Mouse (Mus musculus): Measurements from ENCODE around the gene Arid1b. TPM values are rescaled to one million over a fixed set of nuclear protein-coding genes. Genes with fewer than 3 reads are reported as not detected.
A peak's percentile ranks its signal among the peaks of the same experiment; 100 is the strongest.

The Arid1b gene
- 11.6 and 12.2 TPM in 2 replicates for polyA plus RNA-seq (2014; fragmentation: Nextera tagmentation; extraction: Ambion mirVana)

GRCm38 (mm10) chr17:4993840-4994503, at the start of gene Arid1b:
Gene Arid1b (plus strand): TSS chr17:4994332.
- no peaks in the 10 kb centered on the region for H3K36me3 ChIP-seq (ENCODE audit: control insufficient read depth, insufficient read depth, low read length)
- H3K4me3 ChIP-seq (ENCODE audit: low read depth, low read length): peak within 1 kb of the TSS; percentile 73
- peak; percentile 99 for DNase-seq (ENCODE audit: low spot score, missing footprints)
- H3K9ac ChIP-seq (ENCODE audit: low read length): peak within 1 kb of the TSS; percentile 100
- peak within 1 kb of the TSS; percentile 100 for H3K27ac ChIP-seq (ENCODE audit: low read depth, low read length)
- H3K9me3 ChIP-seq (ENCODE audit: control insufficient read depth, low read length): no peaks in the 10 kb centered on the region
- H3K27me3 ChIP-seq (ENCODE audit: control insufficient read depth, insufficient read depth, low read length): peaks cover 4% of the 10 kb centered on the region
- H3K4me1 ChIP-seq (ENCODE audit: control insufficient read depth, insufficient read depth, low read length): peaks cover 26% of the 10 kb centered on the region
- peak; percentile 73 for ATAC-seq (ENCODE audit: low FRiP score)
- H3K4me2 ChIP-seq: peak within 1 kb of the TSS; percentile 64
- under 1% methylated on average over 54 of the region's 58 CpGs for WGBS

GRCm38 (mm10) chr17:4945311-4945751, 48.8 kb upstream of the Arid1b start:
- Histone ChIP-seq H3K4me2 (no peak overlapping the region), H3K4me3 (ENCODE audit: low read depth, low read length) (no peak overlapping the region), H3K36me3 (ENCODE audit: control insufficient read depth, insufficient read depth, low read length) (no peaks in the 10 kb centered on the region), H3K9me3 (ENCODE audit: control insufficient read depth, low read length) (no peaks in the 10 kb centered on the region), H3K4me1 (ENCODE audit: control insufficient read depth, insufficient read depth, low read length) (peaks cover 11% of the 10 kb centered on the region), H3K9ac (ENCODE audit: low read length) (no peak overlapping the region), H3K27ac (ENCODE audit: low read depth, low read length) (no peak overlapping the region), H3K27me3 (ENCODE audit: control insufficient read depth, insufficient read depth, low read length) (no peaks in the 10 kb centered on the region)
- no peak for DNase-seq (ENCODE audit: low spot score, missing footprints)
- 66% methylated on average over 6 of the region's 6 CpGs for WGBS
- ATAC-seq (ENCODE audit: low FRiP score): no peak

GRCm38 (mm10) chr17:4945871-4946331, 48.2 kb upstream of the Arid1b start:
- DNase-seq (ENCODE audit: low spot score, missing footprints) (peak; percentile 89), ATAC-seq (ENCODE audit: low FRiP score) (no peak)
- Histone ChIP-seq H3K27me3 (ENCODE audit: control insufficient read depth, insufficient read depth, low read length) (no peaks in the 10 kb centered on the region), H3K9ac (ENCODE audit: low read length) (no peak overlapping the region), H3K4me1 (ENCODE audit: control insufficient read depth, insufficient read depth, low read length) (peaks cover 8% of the 10 kb centered on the region), H3K4me2 (no peak overlapping the region), H3K9me3 (ENCODE audit: control insufficient read depth, low read length) (no peaks in the 10 kb centered on the region), H3K4me3 (ENCODE audit: low read depth, low read length) (no peak overlapping the region), H3K36me3 (ENCODE audit: control insufficient read depth, insufficient read depth, low read length) (no peaks in the 10 kb centered on the region), H3K27ac (ENCODE audit: low read depth, low read length) (no peak overlapping the region)
- WGBS: 19% methylated on average over 11 of the region's 11 CpGs

GRCm38 (mm10) chr17:4946421-4946974, 47.6 kb upstream of the Arid1b start:
- peak; percentile 89 for DNase-seq (ENCODE audit: low spot score, missing footprints)
- peak; percentile 40; the same call in 1 of the 2 replicates for ATAC-seq (ENCODE audit: low FRiP score)
- Histone ChIP-seq H3K9ac (ENCODE audit: low read length) (no peak overlapping the region), H3K27ac (ENCODE audit: low read depth, low read length) (no peak overlapping the region), H3K4me2 (no peak overlapping the region), H3K4me3 (ENCODE audit: low read depth, low read length) (no peak overlapping the region), H3K9me3 (ENCODE audit: control insufficient read depth, low read length) (no peaks in the 10 kb centered on the region), H3K4me1 (ENCODE audit: control insufficient read depth, insufficient read depth, low read length) (peaks cover 8% of the 10 kb centered on the region), H3K27me3 (ENCODE audit: control insufficient read depth, insufficient read depth, low read length) (no peaks in the 10 kb centered on the region), H3K36me3 (ENCODE audit: control insufficient read depth, insufficient read depth, low read length) (no peaks in the 10 kb centered on the region)
- 17% methylated on average over 12 of the region's 12 CpGs for WGBS

- 43% methylated on average over 3 of the region's 3 CpGs for WGBS
- H3K4me2 ChIP-seq: no peak overlapping the region
- ATAC-seq (ENCODE audit: low FRiP score): no peak
- no peak overlapping the region for H3K4me3 ChIP-seq (ENCODE audit: low read depth, low read length)
- no peaks in the 10 kb centered on the region for H3K36me3 ChIP-seq (ENCODE audit: control insufficient read depth, insufficient read depth, low read length)
- H3K4me1 ChIP-seq (ENCODE audit: control insufficient read depth, insufficient read depth, low read length): peaks cover 8% of the 10 kb centered on the region
- H3K9ac ChIP-seq (ENCODE audit: low read length): no peak overlapping the region
- no peak for DNase-seq (ENCODE audit: low spot score, missing footprints)
- H3K27ac ChIP-seq (ENCODE audit: low read depth, low read length): no peak overlapping the region
- no peaks in the 10 kb centered on the region for H3K9me3 ChIP-seq (ENCODE audit: control insufficient read depth, low read length)
- no peaks in the 10 kb centered on the region for H3K27me3 ChIP-seq (ENCODE audit: control insufficient read depth, insufficient read depth, low read length)
Observed at GRCm38 (mm10) chr17:4947013-4947412, 47.1 kb upstream of the Arid1b start.

GRCm38 (mm10) chr17:4947439-4947838, 46.7 kb upstream of the Arid1b start:
- no peak overlapping the region for H3K9ac ChIP-seq (ENCODE audit: low read length)
- H3K4me1 ChIP-seq (ENCODE audit: control insufficient read depth, insufficient read depth, low read length): peaks cover 8% of the 10 kb centered on the region
- H3K4me3 ChIP-seq (ENCODE audit: low read depth, low read length): no peak overlapping the region
- ATAC-seq (ENCODE audit: low FRiP score): no peak
- H3K9me3 ChIP-seq (ENCODE audit: control insufficient read depth, low read length): no peaks in the 10 kb centered on the region
- 79% methylated on average over 2 of the region's 2 CpGs for WGBS
- no peak overlapping the region for H3K4me2 ChIP-seq
- no peaks in the 10 kb centered on the region for H3K36me3 ChIP-seq (ENCODE audit: control insufficient read depth, insufficient read depth, low read length)
- H3K27me3 ChIP-seq (ENCODE audit: control insufficient read depth, insufficient read depth, low read length): no peaks in the 10 kb centered on the region
- DNase-seq (ENCODE audit: low spot score, missing footprints): no peak
- no peak overlapping the region for H3K27ac ChIP-seq (ENCODE audit: low read depth, low read length)

GRCm38 (mm10) chr17:4948501-4948900, 45.6 kb upstream of the Arid1b start:
- H3K27me3 ChIP-seq (ENCODE audit: control insufficient read depth, insufficient read depth, low read length): no peaks in the 10 kb centered on the region
- H3K27ac ChIP-seq (ENCODE audit: low read depth, low read length): no peak overlapping the region
- no peak for DNase-seq (ENCODE audit: low spot score, missing footprints)
- H3K9me3 ChIP-seq (ENCODE audit: control insufficient read depth, low read length): no peaks in the 10 kb centered on the region
- H3K4me3 ChIP-seq (ENCODE audit: low read depth, low read length): no peak overlapping the region
- ATAC-seq (ENCODE audit: low FRiP score): no peak
- 56% methylated on average over 3 of the region's 3 CpGs for WGBS
- no peaks in the 10 kb centered on the region for H3K36me3 ChIP-seq (ENCODE audit: control insufficient read depth, insufficient read depth, low read length)
- H3K4me2 ChIP-seq: no peak overlapping the region
- H3K9ac ChIP-seq (ENCODE audit: low read length): no peak overlapping the region
- peaks cover 8% of the 10 kb centered on the region for H3K4me1 ChIP-seq (ENCODE audit: control insufficient read depth, insufficient read depth, low read length)

- Histone ChIP-seq H3K4me2 (no peak overlapping the region), H3K9me3 (ENCODE audit: control insufficient read depth, low read length) (no peaks in the 10 kb centered on the region), H3K27ac (ENCODE audit: low read depth, low read length) (no peak overlapping the region), H3K36me3 (ENCODE audit: control insufficient read depth, insufficient read depth, low read length) (no peaks in the 10 kb centered on the region), H3K27me3 (ENCODE audit: control insufficient read depth, insufficient read depth, low read length) (no peaks in the 10 kb centered on the region), H3K4me1 (ENCODE audit: control insufficient read depth, insufficient read depth, low read length) (no peaks in the 10 kb centered on the region), H3K9ac (ENCODE audit: low read length) (no peak overlapping the region), H3K4me3 (ENCODE audit: low read depth, low read length) (no peak overlapping the region)
- WGBS: 83% methylated on average over 4 of the region's 4 CpGs
- no peak for DNase-seq (ENCODE audit: low spot score, missing footprints)
- no peak for ATAC-seq (ENCODE audit: low FRiP score)
Observed at GRCm38 (mm10) chr17:4954431-4954830, 39.7 kb upstream of the Arid1b start.

- Histone ChIP-seq H3K27me3 (ENCODE audit: control insufficient read depth, insufficient read depth, low read length) (no peaks in the 10 kb centered on the region), H3K4me1 (ENCODE audit: control insufficient read depth, insufficient read depth, low read length) (no peaks in the 10 kb centered on the region), H3K27ac (ENCODE audit: low read depth, low read length) (no peak overlapping the region), H3K9me3 (ENCODE audit: control insufficient read depth, low read length) (no peaks in the 10 kb centered on the region), H3K4me3 (ENCODE audit: low read depth, low read length) (no peak overlapping the region), H3K9ac (ENCODE audit: low read length) (no peak overlapping the region), H3K36me3 (ENCODE audit: control insufficient read depth, insufficient read depth, low read length) (no peaks in the 10 kb centered on the region), H3K4me2 (no peak overlapping the region)
- 87% methylated on average over 10 of the region's 10 CpGs for WGBS
- ATAC-seq (ENCODE audit: low FRiP score): no peak
- no peak for DNase-seq (ENCODE audit: low spot score, missing footprints)
Observed at GRCm38 (mm10) chr17:4964192-4964877, 29.8 kb upstream of the Arid1b start.
